Mouse (Mus musculus) heart, embryonic 14.5 days (tissue): ENCODE results near the gene Adora1. TPM values are rescaled to one million over a fixed set of nuclear protein-coding genes. Genes with fewer than 3 reads are reported as not detected.
A peak's percentile ranks its signal among the peaks of the same experiment; 100 is the strongest.

Experiments used
- ATAC-seq: fragments of 200-750 bp; cut with Nextera tagmentation; 2 replicates; pipeline ENCODE4 v1.8.0; 2017; ENCODE audit warnings: low read depth, moderate TSS enrichment; ENCODE audit not compliant: insufficient number of reproducible peaks, insufficient read depth, low FRiP score
- H3K27ac ChIP-seq, 2 experiments: fragments of 200-500 bp in 1 of 2; fragments of 300-500 bp in 1 of 2; sonication (generic) in 1 of 2; replicated peaks in 1 of 2; 2 replicates each; pipeline ENCODE4 v1.5.1; 2012 to 2014; ENCODE audit warnings: low read depth in 2 of 2, low read length in 2 of 2, control low read depth in 1 of 2, mild to moderate bottlenecking in 1 of 2, mixed read lengths in 1 of 2; ENCODE audit not compliant: control insufficient read depth in 1 of 2, insufficient read depth in 1 of 2
- H3K27me3 ChIP-seq: fragments of 300-500 bp; sonication (generic); 2 replicates; pipeline ENCODE4 v1.6.1; 2014; ENCODE audit warnings: mild to moderate bottlenecking, low read length, control low read depth; ENCODE audit not compliant: control insufficient read depth, insufficient read depth
- H3K36me3 ChIP-seq: fragments of 300-500 bp; sonication (generic); 2 replicates; pipeline ENCODE4 v1.6.1; 2014; ENCODE audit warnings: mild to moderate bottlenecking, control low read depth, low read length, mixed read lengths; ENCODE audit not compliant: control insufficient read depth, insufficient read depth
- H3K4me1 ChIP-seq, 2 experiments: fragments of 200-500 bp in 1 of 2; fragments of 300-500 bp in 1 of 2; sonication (generic) in 1 of 2; 2 replicates each; pipeline ENCODE4 v1.6.1; 2012 to 2014; ENCODE audit warnings: low read length in 2 of 2, control low read depth in 1 of 2, mixed read lengths in 1 of 2; ENCODE audit not compliant: control insufficient read depth in 2 of 2, insufficient read depth in 2 of 2
- H3K4me2 ChIP-seq: fragments of 300-500 bp; sonication (generic); 2 replicates; pipeline ENCODE4 v1.6.1; 2014; ENCODE audit warnings: mild to moderate bottlenecking, low read length
- H3K4me3 ChIP-seq, 2 experiments: fragments of 200-500 bp in 1 of 2; fragments of 300-500 bp in 1 of 2; sonication (generic) in 1 of 2; 2 replicates each; pipeline ENCODE4 v1.5.1; 2012 to 2014; ENCODE audit warnings: low read length in 2 of 2, mild to moderate bottlenecking in 2 of 2, control low read depth in 1 of 2, low read depth in 1 of 2, moderate library complexity in 1 of 2; ENCODE audit not compliant: control insufficient read depth in 1 of 2, insufficient read depth in 1 of 2
- H3K9ac ChIP-seq: fragments of 300-500 bp; sonication (generic); 2 replicates; pipeline ENCODE4 v1.6.1; 2014; ENCODE audit warnings: mild to moderate bottlenecking, low read length
- H3K9me3 ChIP-seq: fragments of 300-500 bp; sonication (generic); 2 replicates; pipeline ENCODE4 v1.6.1; 2016; ENCODE audit warnings: low read length, control low read depth; ENCODE audit not compliant: control insufficient read depth
- WGBS: fragments of 180-500 bp; shearing (Covaris S2); extraction: QIAGEN DNeasy Blood & Tissue Kit; methylation state at CpG from one replicate; pipeline ENCODE4 v1.1.7; 2014; 5-methylcytosine and 5-hydroxymethylcytosine counted together
- polyA plus RNA-seq: library from polyadenylated mRNA; unstranded; fragments of >200 nt; fragmentation: Nextera tagmentation; extraction: Ambion mirVana; gene quantifications from 2 replicates; pipeline ENCODE4 v1.2.1, GENCODE M21; 2014

Gene Adora1
- polyA plus RNA-seq, 1 experiment from 2014 or later: 11.7 TPM

DNA sequence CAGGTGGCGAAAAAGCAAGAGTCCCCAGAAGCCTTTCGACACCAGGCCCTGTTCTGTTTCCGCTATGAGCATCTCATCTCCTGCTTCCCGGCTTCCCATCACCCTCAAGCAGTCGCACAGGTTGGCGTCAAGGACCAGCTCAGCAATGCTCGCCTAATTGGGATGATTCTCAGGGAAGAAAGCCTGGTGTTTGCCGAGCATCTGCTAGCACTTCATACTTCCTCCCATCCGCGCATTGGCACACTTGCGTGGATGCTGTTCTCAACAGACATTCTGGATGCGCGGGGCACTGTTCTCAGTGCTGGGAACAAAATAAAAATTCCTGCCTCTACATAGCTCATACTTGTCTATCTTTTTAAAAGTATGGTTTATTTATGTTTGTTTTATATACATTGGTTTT is 31.0 kb downstream of the Adora1 start:
- Histone ChIP-seq H3K9ac (no peak overlapping the region), H3K36me3 (no peaks in the 10 kb centered on the region), H3K27me3 (no peaks in the 10 kb centered on the region), H3K9me3 (no peaks in the 10 kb centered on the region; the same call in 1 of the 2 replicates), H3K4me3 (no peak overlapping the region), H3K4me1 (peaks cover 10 to 16% of the 10 kb centered on the region in 2 experiments), H3K4me2 (no peak overlapping the region), H3K27ac (no peak overlapping the region)
- no peak for ATAC-seq
- 85% methylated on average over 13 of the region's 13 CpGs for WGBS

DNA sequence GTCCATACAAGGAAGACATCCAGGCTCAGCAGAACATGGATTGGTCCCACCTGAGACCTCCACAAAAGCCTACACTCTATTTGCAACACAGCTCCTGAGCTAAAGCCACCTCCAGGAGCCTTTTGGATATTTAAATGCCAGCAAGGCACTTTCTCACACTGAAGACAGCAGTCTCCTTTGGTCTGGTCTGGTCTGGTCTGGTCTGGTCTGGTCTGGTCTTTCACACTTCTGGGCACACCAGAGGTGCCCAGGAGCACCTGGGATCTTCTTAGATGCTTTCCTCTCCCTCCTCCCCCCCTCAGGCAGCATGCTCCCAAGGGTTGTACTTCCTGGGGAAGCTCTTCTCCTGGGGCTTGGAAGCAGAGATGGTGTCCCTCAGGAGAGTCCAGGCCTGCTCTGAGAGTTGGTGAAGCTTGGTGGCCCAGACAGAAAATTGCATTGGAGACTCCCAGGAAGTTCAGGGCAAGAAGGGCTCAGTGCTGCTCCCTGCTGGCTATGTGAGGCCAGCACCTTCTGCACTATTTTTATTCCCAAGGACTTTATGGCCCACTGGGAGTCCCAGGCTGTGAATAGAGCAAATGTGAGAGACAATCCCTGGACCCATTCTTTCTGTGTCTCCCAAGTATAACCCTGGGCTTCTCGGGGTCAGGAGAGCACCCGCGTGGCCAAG is 33.3 kb downstream of the Adora1 start:
- H3K4me3 ChIP-seq: no peak overlapping the region
- H3K36me3 ChIP-seq: no peaks in the 10 kb centered on the region
- no peak overlapping the region for H3K27ac ChIP-seq
- no peaks in the 10 kb centered on the region for H3K27me3 ChIP-seq
- no peak for ATAC-seq
- peaks cover 10 to 16% of the 10 kb centered on the region in 2 experiments for H3K4me1 ChIP-seq
- H3K9me3 ChIP-seq: no peaks in the 10 kb centered on the region
- no peak overlapping the region for H3K4me2 ChIP-seq
- WGBS: 52% methylated on average over 3 of the region's 3 CpGs
- no peak overlapping the region for H3K9ac ChIP-seq

DNA sequence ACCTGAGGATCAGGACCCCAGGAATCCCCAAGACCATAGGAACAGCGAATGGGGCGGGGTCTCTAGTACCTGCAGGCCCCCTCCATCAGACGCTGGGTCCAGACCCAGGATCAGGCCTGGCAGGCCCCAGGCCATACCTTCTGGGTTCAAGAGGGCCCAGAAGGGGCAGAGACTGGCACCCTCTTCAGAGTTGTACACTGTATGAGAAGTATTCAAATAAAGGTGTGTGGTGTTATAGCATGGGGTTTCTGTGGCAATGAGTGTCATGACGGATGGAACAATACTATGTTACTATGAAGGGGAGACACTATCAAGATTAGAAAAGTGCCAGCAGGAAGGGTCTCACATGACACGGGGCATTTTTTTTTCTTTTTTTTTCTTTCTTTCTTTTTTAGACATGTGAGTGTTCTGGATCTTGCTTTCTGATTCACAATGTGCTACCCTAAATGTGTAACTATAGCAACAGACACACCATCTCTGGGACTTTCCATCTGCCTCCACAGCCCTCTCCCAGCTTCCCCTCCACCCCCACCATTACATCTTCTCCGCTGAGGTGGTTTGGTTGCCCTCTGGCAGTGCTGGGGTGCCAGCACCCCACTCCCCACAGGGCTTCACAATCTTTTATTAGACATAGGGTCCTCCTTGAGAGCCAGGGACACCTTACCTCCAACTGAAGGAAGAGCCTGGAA is 34.1 kb downstream of the Adora1 start:
- ATAC-seq: no peak

DNA sequence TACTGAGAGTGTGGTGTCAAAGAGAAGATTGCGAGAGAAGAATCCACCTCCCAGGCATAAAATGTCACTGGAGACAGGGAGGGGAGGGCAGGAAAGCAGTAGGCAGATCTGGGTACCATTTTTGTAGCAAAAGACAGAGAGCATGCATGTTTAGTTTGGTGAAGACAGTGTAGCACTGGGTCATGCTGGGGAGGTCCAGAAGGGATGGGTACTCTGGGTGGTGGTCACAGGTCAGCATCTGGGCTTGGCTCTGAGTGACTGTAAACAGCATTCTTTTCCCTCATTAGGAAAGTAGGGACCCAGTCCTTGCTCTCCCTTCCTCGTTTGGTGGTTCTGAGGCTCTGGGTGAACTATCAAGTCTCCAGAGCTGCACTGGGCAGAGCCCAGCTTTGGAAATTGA is 34.8 kb downstream of the Adora1 start:
- H3K9me3 ChIP-seq: no peaks in the 10 kb centered on the region
- H3K9ac ChIP-seq: no peak overlapping the region
- H3K4me1 ChIP-seq: peaks cover 12 to 17% of the 10 kb centered on the region in 2 experiments
- WGBS: 58% methylated on average over 2 of the region's 2 CpGs
- H3K36me3 ChIP-seq: no peaks in the 10 kb centered on the region
- no peak overlapping the region for H3K27ac ChIP-seq
- H3K4me2 ChIP-seq: no peak overlapping the region
- no peak for ATAC-seq
- H3K27me3 ChIP-seq: no peaks in the 10 kb centered on the region
- H3K4me3 ChIP-seq: no peak overlapping the region

More for the DNA sequence above, 34.1 kb downstream of the Adora1 start:
- H3K4me3 ChIP-seq: no peak overlapping the region
- no peak overlapping the region for H3K27ac ChIP-seq
- no peak overlapping the region for H3K9ac ChIP-seq
- peaks cover 11 to 17% of the 10 kb centered on the region in 2 experiments for H3K4me1 ChIP-seq
- WGBS: 90% methylated on average over 6 of the region's 6 CpGs
- no peak overlapping the region for H3K4me2 ChIP-seq
- H3K9me3 ChIP-seq: no peaks in the 10 kb centered on the region
- H3K36me3 ChIP-seq: no peaks in the 10 kb centered on the region
- no peaks in the 10 kb centered on the region for H3K27me3 ChIP-seq

DNA sequence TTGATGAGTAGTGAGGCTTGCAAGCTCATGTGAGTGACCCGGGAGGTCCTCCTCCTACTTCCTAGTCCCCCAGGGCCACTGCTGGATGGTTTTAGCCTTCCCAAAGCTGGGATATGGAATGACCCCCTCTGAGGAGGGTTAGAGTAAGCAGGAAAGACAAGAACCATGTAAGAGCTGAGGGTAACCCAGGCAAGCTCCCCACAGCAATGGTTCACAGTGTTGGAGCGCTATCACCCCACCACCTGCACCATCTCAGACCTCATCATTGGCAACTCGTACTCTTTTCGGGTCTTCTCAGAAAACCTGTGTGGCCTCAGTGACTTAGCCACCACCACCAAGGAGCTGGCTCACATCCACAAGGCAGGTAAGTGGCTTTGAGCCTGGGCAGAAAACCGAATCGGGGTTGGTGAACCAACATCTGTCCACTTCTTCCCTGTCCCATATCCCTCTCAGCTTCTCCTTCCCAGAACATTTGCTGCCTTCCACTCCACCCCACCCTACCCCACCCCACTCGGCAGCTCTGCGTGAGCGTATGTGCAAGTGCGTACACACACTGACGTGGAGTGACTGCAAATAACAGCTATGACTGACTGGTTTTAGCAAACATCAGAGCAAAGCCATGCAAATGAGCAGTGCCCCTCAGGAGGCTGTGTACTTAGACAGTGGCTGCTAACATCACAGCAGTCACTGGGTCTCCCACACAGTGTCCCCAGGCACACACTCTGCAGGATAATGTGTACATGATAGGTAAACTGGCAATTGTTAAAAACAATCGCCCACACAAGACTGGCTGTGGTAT is 36.8 kb downstream of the Adora1 start:
- no peak overlapping the region for H3K9ac ChIP-seq
- peaks cover 28 to 29% of the 10 kb centered on the region in 2 experiments for H3K4me1 ChIP-seq
- WGBS: 90% methylated on average over 12 of the region's 12 CpGs
- no peak for ATAC-seq
- no peak overlapping the region for H3K4me2 ChIP-seq
- no peak overlapping the region for H3K4me3 ChIP-seq
- no peaks in the 10 kb centered on the region for H3K27me3 ChIP-seq
- H3K36me3 ChIP-seq: no peaks in the 10 kb centered on the region
- no peaks in the 10 kb centered on the region for H3K9me3 ChIP-seq
- H3K27ac ChIP-seq: no peak overlapping the region

DNA sequence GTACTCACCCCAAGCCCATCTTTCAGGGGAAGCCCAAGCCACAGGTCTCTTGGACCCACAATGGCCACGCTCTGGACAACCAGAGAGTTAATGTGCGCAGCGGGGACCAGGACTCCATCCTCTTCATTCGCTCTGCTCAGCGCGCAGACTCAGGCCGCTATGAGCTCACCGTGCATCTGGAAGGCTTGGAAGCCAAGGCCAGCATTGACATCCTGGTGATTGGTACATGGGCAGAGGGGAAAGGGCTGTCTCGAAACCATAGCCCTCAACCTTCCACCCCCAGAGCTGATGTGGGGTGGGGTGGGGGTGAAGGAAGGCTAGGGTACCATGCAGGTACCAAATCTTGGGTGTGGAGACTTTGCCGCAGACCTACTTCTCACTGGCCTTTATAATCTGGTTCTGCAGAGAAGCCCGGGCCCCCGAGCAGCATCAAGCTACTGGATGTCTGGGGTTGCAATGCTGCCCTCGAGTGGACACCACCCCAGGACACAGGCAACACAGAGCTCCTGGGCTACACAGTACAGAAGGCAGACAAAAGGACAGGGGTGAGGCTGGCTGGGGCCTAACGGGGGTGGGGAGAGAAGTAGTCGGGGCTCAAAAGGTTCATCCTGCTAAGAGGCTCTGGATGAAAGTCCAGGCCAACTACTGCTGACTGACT is 37.8 kb downstream of the Adora1 start:
- no peak for ATAC-seq

DNA sequence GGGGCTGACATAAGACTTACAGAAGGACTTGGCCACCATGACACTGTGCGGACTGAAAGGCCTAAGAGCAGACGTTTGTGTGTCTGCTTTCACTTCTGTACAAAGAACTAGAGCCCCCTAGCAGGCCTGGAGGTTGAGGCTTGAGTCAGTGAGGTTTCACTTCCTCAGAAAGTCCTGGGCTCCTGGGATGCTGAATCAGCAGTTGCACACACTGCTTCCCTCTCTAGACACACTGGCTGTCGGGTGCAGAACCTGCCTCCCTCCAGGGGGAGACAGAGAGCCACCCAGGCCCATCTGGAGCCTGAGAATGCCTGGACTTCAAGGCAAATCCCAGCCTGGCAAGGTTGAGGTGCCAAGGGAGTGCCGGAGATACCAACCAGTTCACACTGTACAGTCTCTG is 38.8 kb downstream of the Adora1 start:
- peaks cover 29 to 34% of the 10 kb centered on the region in 2 experiments for H3K4me1 ChIP-seq
- 62% methylated on average over 4 of the region's 4 CpGs for WGBS
- H3K27ac ChIP-seq: peak overlapping the region; percentile 65 to 70; a peak in 3 of 4 replicates
- H3K4me3 ChIP-seq: no peak overlapping the region
- ATAC-seq: no peak
- no peaks in the 10 kb centered on the region for H3K36me3 ChIP-seq
- peak overlapping the region; percentile 31; the same call in 1 of the 2 replicates for H3K4me2 ChIP-seq
- no peak overlapping the region for H3K9ac ChIP-seq
- H3K9me3 ChIP-seq: no peaks in the 10 kb centered on the region
- no peaks in the 10 kb centered on the region for H3K27me3 ChIP-seq

More for the DNA sequence above, 37.8 kb downstream of the Adora1 start:
- H3K4me3 ChIP-seq: no peak overlapping the region
- H3K4me1 ChIP-seq: peaks cover 29 to 34% of the 10 kb centered on the region in 2 experiments
- no peak overlapping the region for H3K27ac ChIP-seq
- no peak overlapping the region for H3K9ac ChIP-seq
- no peaks in the 10 kb centered on the region for H3K36me3 ChIP-seq
- 78% methylated on average over 15 of the region's 15 CpGs for WGBS
- H3K4me2 ChIP-seq: no peak overlapping the region
- no peaks in the 10 kb centered on the region for H3K27me3 ChIP-seq
- H3K9me3 ChIP-seq: no peaks in the 10 kb centered on the region
